Mouse (Mus musculus) kidney, postnatal 25 days (tissue): ENCODE results near the gene Map3k5.

Source experiments
- DNase-seq, 2 experiments: peaks; one replicate each; pipeline ENCODE4 v3.0.0; 2021; ENCODE audit warnings: mixed read lengths in 2 of 2

Map3k5 gene

DNA sequence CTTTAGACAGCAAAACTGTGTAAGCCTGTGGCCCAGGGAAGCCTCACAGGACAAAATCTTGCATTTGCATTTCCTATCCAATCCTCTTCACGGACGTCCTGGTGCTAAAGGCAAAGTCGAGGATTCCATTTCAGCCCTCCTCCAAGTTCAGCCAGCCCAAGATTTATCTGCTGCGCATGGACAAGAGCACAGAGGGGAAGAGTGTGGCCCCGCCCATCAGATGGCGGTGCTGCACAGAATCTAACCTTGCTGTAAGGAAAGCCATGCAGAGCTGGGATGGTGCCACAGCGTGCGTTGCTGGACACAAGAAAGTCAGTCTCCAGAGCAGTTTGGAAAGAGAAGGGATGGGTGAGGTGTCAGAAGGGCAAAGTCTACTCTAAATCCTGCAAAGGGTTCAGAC, 226.6 kb downstream of the Map3k5 start:
- peak; percentile 62 to 80 for DNase-seq

DNA sequence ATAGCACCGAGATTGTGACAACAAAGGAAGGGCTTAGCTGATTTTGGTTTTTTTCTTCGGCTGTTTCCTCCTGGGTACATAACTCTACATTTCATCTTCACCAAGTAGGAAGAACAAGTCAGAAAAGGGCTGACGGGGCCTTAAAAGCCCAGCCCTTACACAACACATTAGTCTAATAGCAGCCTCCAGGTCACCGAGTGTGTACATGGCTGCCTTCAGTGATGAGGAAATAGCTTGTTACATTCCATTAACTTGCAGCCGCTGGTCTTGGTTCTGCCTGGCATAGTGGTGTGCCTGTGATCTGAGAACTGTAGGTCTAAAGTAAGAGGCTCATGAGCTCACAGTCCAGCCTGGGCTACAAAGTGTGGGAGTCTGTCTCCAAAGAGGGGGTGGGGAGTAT, 230.5 kb downstream of the Map3k5 start:
- DNase-seq = no peak

DNA sequence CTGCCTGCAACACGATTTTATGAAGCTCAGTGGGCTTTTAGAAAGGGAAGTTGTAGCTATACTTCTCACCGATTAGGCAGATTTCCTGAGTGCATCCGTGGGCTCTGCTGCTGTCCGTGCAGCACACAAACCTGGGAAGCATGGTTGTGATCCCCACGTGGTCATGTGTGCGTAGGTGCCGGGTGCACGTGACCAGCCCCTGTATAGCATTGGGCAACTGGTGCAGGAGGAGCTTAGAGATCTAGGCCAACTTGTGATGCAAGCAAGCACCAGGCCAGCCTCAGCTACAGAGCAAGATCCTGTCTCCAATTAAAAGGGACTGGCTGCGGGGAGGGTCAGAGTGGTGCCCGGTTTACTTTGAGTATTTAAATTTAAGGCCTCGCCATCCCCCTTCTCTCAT, 232.5 kb downstream of the Map3k5 start:
- DNase-seq = no peak

DNA sequence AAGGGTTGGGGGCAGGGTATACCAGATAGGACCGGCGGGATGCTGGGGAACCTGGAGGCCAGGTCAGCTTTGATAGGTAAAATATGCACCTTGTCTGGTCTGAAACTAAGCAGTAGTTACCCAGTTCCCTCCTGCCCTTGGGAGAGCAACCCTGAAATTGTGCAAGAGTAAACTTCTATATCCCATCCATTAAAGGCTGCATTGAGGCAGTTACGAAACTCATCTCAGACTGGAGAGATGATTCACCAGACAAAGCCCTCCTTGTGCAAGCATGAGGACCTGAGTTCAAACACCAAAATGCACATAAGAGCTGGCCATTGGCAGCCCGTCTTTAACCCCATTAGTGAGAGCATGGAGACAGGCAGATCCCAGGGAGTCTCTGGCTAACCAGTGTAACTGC, 233.2 kb downstream of the Map3k5 start:
- DNase-seq = no peak

DNA sequence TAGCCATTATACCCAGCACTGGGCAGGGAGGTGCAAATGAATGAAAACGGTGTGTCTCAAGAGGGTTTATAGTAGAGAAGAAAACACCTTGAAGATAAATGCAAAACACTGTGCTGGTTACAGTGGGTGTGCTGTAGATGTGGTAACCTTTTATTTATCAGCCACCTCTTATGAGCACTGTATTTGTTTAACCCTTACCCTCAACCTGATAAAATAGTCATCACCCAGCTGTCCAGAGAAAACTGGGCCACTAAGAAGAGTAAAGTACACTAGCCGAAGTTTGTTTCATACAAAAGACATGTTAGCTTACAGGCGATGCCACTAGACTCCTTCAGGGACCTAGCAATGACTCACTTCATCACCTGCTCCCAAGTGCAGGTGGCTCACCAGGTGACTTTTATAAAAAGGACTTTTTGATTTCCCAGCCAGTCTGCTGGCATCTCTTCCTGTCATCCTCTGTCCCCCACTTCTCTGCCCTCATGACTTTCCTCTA, 235.0 kb downstream of the Map3k5 start:
- no peak for DNase-seq

DNA sequence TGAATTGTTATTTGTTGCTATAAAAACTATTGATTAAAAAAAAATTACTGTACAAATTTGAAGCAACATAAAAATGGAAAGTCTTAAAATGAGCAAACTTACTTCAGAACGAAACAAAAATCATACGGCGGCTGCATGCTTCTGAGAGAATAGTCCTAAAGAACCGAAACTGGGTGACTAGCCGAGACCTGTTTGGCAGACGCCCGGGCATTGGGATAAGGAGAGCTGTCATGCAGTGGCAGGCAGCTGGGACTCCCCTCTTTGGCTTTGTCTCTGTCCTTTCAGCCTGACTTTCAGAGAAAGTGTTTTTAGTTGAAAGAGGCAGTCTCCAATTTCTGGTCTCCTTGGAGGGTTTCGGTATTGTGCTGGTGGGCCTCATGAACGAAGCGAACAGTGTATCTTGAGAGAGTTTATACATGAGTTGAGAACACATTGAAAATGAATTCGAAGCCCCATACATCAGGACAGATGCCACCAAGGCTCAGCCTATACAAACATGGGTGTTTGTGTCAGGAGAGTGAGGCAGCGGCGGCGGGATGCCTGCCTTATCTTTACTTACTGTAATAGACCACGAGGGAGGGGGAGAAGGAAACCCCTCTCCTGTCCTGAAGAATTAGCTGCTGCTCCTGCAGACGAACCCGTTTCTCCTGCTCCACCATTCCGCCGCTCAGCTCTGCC, 235.8 kb downstream of the Map3k5 start:
- DNase-seq = no peak

DNA sequence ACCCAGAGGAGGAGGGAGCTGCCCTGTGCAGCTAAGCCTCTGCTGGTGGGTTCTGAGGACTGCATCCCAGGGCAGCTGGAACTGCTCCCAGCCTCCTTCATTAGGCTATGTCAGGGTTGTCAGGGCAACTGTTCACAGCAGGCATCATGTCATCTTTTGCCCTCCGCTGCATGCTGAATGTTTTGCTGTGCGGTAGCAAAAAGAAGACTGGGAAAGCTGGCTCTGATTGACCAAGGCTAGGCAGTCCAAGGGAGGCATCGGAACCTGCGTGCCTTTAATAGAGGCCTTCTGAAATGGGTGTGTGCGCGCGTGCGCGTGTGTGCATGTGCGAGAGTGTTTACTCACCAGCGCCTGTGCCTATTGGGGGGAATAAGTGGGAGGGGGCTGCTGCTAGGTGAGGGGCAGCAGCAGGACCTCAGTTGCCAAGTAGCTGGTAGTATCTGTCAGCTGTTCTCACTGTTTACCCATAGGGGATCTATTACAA, 236.4 kb downstream of the Map3k5 start:
- DNase-seq = peak; percentile 81 to 92

DNA sequence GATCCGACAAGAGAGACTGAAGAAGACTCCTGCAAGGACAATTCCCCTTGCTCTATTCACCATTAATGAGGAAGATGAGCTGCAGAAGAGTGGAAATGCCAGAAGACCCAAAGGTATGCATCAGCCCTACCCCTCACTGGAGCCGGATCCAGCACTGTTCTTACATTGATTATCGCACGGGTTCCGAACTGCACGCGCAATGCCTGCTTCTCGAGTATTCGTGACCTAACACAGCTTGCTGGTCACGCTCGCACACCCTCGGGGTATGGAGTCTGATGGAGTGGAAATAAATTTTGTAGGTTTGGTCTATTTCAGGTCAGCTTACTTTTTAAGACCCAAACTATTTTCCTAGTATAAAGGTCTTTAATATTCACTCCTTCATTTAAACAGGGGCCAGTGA, 236.9 kb downstream of the Map3k5 start:
- DNase-seq = peak; percentile 77 to 86

DNA sequence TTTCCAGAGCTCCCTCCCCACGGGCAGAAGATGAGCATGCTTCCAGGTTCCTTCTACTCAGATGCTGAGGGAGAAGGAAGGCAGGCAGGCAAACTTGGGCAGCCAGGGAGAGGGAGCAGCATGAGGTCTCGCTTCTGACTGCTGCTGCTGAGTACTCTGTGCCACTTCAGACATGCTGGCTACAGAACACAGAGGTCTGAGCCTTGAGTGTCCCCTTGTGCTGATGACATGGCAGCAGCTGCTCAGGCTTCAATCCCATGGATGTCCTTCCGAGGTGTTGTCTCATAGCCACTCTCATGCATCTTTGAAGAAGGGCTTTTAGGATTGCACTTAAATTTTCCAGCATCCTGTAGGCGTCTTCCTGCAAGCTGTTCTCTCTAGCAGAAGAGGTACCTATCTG, 237.5 kb downstream of the Map3k5 start:
- DNase-seq = no peak

DNA sequence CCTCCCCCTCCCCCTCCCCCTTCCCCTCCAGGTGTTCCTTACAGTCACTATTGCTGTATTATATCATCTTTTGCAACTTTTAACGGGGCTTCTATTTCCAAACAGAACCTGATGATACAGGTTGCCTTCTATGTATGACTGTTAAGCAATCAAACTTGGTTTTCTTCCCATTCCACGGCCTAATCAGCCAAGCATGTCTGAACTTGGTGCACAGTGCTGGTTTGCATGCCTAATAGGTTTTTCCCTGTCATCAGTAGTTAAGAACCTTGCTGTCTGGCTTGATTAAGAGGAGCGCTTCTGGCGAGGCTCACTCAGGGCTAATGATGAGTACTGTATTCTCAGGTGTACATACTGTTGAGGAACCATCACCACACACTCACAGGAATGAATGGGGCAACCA, 239.5 kb downstream of the Map3k5 start:
- DNase-seq = peak; percentile 48 to 69

DNA sequence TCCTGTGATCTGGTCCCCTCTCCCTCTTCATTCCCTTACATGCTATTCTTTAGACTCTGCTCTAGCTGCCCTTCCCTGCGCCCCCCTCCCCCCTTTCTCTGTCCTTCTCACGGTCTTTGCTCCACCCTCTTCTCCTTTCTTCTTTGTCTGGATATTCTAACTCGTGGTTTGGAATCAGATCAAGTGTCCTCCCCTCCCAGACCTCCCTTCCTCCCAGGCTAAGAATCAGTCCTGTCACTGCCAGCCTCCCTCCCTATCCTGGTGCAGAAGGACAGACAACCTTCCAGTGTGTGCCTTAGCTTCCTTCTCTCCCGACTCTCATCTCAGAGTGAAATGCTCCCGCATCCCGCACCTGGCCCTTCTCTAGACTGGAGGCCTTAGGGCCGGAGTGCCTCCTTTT, 241.8 kb downstream of the Map3k5 start:
- DNase-seq = peak; percentile 32 to 45

DNA sequence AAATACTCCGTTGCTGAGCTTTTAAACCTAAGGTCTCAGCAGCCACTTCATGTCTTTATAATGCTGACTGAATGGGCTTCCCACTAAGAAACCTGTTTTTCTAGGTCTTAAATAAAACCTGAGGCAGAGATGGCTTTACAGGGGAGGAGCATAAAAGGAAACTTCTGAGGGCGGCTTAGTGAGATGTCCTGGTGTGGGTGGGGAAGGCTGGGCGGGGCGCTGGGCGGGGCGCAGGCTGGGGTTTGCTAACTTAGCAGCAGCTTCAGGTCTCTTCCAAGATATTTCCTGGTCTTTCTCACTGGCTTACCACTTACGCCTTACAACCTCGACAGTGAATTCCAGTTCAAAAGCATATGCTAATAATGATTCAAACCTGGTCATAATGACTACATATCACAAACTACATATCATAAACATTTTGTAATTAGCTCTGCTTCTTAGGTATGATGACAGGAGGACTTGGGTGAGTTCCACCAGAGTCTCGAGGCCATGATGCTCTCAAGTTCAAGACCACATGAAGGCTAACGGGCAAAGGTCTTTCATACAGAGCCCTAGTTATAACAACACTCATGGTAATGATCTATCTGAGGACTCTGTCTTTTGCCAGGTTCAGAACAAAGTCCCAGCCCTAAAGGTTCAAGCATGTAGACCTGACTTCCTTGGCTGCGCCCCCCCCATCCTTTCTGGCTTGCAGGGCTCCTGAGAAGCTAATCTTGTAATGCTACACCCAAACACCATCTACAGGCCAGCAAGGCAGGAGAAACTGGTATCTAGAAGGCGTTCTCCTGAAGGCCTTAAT, 244.7 kb downstream of the Map3k5 start:
- DNase-seq = peak; percentile 84 to 92

DNA sequence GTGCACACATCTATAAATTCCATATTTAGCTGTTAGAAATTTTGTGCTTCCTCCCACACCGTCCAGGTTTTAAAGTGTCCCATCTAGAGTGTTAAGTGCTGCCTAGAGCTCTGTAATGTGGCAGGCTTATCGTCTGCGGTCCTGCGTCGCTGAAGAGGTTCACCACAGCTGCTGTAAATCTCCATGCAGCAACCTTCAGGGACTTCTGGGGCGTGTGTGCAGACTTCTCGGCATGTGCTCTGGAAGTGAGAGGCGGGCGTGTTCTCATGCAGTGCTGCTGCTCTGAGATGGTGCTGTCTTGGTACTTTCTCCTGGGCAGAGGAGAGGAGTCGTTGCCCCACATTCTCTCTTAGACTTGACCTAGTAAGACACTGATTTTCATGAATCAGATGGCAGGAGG, 246.9 kb downstream of the Map3k5 start:
- DNase-seq = peak in 1 of 2 experiments; percentile 60

DNA sequence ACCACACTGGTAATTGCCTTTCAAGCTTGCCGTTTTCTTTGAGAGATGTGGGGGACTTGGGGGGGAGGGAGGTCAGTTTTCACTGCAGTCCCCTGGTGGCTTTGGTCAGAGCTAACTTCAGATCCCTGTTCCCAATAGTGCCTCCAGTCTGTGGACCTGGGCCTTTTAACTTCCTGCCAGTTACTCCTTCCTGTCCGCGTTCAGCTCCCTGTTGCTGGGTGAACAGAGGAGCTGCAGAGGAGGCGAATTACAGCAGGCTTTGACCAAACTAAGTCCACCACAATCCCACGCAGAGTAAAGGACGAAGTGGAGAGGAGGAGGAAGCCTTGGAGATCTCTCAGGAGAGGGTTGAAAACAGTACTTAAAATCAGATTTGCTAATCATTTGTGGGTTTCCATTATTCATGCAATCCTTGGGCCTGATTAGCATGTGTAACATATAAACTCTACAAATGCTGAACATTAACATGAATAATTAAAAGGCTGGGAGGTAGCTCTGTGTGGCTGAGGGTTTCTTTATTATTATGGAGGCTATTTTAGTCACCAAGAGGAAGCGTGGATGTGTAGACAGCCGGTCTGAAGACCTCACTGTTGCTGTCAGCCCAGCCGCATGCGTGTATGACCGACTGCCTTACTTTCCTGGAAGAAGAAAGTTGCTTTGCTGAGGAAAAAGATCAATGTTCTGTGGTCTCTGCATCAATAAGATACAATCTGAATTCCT, 247.6 kb downstream of the Map3k5 start:
- DNase-seq = no peak

DNA sequence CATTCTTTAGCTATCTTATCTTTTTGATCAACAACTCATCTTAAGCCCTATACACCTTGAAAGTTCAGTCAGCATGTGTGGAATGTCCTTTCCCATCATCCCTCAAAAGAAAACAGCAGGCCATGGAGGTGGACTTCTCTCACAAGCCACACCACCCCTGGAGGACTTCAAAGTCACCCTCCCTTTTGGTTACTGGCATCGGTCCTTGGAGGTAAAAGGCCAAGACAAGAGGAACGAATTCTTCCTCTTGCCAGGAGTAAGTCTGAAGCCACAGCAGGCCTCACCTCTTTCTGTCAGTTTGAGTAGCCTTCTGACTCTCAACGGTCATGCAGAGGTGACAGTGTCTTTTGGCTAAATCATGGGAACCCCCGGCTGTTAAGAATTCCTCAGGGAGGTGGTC, 250.1 kb downstream of the Map3k5 start:
- peak; percentile 37 to 75 for DNase-seq

DNA sequence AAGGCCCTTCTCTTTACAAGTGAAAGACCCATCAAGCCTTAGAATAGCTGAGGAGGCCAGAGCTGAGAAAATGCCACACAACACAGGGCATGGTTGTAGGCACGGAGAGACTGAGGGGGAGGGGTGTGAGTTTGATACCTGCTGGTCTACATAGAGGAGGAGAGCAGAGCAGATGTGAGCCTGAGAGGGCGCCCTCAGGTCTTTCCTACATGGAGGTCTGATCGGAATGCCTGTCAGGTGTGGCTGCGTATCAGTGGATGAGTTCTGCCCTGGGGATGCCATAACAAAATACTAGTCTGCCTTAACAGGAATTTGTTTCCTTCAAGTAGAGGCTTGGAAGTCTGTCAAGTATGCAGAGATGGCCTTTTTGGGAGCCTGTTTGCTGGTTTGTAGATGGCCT, 251.0 kb downstream of the Map3k5 start:
- DNase-seq = peak in 1 of 2 experiments; percentile 41

DNA sequence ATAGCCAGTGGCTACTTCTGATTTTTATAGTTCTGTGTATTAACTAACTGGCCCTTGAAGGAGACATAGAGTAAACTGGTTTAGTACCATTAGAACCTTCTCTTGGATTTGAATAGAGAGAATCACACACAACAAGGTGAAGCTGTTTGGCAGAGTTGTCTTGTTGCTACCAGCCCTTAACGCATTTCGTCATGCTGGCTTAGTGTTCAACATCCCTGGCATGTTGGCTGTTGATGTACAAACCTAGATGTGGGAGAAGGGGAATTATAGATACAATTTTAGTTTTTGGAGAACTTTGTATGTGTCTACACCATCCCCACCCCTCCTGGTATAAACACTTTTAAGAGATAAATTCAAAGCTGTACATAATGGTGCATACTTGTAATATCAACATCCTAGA, 251.5 kb downstream of the Map3k5 start:
- no peak for DNase-seq

DNA sequence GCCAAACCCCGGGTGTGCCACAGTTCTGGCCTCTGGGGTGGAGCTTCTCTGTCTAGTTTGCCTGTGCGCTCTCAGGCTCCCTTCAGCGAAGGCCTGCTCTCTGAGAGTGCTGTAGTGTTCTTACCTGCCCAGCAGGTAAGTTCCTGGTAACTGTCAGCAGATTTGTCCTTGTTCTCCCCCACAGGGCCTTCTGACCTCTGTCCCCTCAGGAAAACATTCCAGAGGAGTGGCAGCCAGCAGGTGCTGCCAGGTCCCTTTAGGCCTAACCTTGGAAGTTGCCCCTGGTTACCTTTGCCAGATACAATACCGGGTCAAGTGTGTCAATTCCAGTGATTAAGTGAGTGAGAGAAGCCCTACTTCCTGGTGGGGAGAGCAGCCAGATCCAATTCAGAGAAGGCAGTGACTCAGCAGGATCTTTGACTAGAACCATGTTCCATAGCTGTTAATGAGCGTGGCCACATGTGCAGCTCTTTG, 252.6 kb downstream of the Map3k5 start:
- peak; percentile 39 to 72 for DNase-seq

DNA sequence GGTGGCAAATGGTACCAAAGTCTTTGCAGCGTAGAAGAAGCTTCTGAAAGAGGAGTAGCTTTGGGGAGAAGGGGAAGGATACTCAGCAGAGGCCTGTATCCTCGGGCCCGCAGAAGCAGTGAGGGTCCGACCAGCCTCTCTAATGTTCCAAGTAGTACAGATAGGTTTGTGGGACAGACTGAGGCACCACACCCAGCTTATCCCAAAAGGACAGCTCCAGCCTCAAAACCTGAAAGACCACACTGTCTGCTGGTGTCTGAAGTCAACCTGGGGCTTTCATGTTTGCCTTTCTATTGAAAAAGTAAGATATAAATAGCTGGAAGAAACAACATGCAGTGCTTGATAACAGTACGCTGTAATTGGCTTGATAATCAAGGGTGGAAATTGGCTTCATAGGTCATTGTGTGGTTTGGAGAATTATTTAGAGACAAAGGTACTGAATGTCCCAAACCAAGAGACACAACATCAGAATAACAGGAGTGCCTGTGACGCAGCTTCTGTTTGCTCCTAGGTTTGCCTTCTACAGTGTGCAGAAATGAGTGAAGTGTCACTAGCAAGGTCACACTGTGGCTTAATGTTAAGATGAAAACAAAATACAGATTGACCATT, 256.0 kb downstream of the Map3k5 start:
- no peak for DNase-seq
